Mouse (Mus musculus) activated CD4-positive, CD25-positive, alpha-beta regulatory T cell, adult 4 months (primary cell): ENCODE data around the gene Nit1. TPM values are rescaled to one million over a fixed set of nuclear protein-coding genes. Genes with fewer than 3 reads are reported as not detected.
A peak's percentile ranks its signal among the peaks of the same experiment; 100 is the strongest.
"Not testable (repeated sequence)": the region's sequence is repeated elsewhere in the genome, so short reads cannot be mapped to it uniquely, and the experiment has no call there.

Experiments
- ATAC-seq: one replicate; pipeline ENCODE4 v1.8.0; 2017
- polyA plus RNA-seq, 2 experiments: library from polyadenylated mRNA; unstranded; fragments of 100-300 nt; shearing (Covaris generic); gene quantifications; one replicate each; pipeline ENCODE4 v1.2.1; 2017

Gene Nit1
- polyA plus RNA-seq, 2 experiments from 2014 or later, result 26.3 to 29.7 TPM

DNA sequence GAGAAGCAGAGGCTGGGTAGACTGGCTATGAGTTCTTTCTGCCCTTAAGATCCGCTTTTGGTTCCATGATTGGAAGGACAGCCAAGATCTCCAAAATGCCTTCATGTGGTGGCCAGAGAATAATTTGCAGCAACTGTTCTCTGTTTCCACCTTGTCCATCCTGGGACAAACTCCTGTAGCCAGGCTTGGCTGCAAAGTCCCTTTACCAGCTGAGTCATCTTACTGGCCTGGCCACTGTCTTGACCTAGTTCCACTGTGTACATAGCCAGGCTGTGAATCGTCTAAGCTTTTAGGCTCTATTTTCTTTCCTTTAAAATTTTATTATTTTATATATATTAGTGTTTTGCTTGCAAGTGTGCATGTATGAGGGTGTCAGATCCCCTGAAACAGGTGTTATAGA is 3.8 kb upstream of the Nit1 start:
- no peak for ATAC-seq

DNA sequence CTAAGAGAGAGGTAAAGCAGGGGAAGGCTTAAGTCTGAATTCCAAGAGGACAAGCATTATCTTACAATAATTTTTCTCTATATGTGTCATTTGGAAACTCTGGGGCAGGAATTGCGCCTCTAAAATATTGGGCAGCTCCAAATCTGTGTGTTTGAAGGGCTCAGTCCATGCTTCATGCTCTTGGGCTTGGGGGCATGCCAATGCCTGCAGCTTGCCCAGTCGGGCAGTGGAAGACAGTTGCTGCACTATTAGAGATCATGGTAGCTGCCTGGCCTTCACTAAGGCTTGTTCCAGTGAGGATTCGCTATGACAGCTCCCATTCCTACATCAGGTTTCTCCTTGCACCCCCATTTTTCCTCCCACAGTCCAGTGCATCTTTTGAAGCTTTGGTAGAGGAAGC is 3.2 kb upstream of the Nit1 start:
- ATAC-seq, result no peak

DNA sequence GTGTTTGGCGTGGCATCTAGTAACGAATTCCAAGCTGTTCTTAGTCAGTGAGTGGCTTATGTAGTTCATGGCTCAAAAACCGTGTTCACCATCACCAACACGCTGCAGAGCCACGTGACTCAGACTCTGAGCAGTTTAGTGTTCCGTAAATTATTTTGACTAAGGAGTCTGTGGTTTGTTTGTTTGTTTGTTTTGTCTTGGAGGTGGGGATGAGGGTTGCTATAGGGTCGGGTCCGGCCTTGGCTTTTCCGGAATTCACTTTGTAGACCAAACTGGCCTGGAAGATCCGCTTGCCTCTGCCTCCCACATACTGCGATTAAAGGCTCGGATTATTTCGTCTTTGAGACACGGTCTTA is 627 bp upstream of the Nit1 start:
- ATAC-seq, result peak; percentile 24

DNA sequence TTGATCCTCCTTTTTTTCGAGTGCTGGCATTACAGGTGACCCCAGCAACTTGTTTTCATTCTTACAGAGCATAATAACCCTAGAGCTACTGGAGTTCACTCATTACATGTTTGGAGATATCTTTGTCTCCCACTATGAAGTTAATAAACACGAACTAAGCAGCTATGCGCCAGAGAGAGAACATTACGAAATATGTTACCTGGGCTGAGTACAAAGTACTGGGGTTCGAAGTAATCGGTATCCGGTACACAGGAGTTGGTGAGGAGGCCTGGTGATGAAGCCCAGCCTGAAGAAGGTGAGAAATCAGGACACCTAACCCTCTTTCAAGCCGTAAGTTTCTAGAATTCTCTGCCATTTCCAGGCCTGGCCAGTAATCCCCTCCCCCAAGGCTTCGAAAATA is 731 bp downstream of the Nit1 start:
- ATAC-seq, result no peak

DNA sequence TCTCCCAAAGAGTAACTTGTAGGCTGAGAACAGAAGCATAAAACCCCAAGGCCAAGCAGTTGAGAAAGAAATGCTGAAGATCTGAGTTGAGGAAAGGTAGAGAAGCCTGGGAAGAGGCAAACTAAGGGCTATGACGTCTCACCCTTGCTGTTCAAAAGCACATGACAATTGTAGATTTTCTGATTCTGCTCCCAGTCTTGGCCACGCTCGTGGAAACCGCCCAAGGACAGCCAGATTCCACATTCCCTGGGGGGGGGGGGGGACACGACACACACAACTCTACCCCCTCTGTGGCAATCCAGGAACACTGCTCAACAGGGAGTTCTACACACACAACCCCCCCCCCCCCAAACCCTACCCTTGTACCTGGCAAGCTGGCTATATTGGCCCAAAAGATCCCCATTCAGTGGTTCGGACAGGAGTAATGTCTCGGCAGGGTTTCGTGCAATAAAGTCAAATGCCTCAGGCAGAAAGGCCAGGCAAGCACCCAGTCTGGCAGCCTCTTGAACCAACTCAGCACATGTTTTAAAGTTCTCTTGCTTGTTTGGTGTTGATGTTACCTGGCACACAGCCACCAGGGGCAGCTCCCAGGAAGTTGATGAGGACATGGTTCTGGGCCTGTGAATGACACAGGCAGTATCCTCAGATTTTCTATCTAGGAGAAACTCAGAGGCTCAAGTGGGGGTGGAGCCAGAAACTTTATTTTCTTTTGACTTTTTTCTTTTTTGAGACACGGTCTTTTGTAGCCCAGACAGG is 1.3 kb downstream of the Nit1 start:
- ATAC-seq, result no peak

DNA sequence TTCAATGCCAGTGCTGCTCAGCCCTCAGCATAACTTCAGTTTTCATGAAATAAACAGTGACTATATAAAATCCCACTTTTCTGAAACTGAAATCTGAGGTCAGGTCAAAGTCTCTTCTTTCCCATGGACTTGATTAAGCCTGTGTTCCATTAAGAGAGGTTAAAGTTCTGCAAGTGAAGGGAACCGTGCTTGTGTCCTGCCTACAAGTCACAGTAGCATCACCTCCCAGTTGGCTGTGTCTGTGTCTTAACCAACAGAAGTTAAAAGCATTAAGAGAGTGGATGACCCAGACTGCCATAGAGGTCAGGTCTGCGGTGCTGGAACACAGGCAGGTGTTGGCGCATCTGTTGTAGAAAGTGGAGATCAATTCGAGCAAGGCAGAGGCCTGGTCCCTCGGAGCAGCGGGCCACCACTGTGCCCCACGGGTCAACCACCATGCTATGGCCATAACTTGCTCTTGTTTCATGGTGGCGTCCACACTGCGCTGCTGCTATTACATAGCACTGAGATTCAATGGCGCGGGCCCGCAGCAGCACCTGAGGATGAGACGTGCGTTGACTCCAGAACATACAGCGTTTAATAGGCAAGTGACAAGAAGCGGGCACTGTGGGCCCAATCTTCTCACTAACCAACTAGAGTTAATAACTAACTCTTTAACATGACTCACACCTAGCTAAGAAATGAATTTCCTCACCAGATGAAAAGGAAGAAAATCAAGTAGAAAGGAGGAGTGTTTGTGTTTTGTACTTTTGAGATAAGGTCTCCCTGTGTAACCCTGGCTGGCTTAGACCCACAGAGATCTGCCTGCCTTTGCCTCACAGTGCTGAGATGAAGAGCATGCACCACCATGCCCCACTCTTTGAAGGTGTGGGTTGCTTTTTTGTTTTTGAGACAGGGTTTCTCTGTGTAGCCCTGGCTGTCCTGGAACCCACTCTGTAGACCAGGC is 2.9 kb downstream of the Nit1 start:
- ATAC-seq, result no peak

DNA sequence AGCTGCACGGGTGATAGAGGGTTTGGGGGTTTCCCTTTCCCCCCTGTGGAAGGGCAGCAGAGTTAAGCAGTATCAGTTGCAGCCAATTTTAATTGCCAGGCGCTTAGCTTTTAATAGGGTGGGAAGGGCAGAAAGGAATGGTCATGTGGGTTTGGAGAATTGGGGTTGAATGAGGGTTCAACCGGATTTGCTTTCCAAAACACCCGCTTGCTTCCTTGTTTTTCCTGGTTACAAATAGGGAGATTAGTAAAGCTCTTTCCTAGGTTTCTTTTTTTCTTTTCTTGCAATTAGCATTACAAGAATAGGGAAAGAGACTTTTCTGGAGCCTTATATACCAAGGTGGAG is 15.3 kb downstream of the Nit1 start:
- ATAC-seq, result no peak

DNA sequence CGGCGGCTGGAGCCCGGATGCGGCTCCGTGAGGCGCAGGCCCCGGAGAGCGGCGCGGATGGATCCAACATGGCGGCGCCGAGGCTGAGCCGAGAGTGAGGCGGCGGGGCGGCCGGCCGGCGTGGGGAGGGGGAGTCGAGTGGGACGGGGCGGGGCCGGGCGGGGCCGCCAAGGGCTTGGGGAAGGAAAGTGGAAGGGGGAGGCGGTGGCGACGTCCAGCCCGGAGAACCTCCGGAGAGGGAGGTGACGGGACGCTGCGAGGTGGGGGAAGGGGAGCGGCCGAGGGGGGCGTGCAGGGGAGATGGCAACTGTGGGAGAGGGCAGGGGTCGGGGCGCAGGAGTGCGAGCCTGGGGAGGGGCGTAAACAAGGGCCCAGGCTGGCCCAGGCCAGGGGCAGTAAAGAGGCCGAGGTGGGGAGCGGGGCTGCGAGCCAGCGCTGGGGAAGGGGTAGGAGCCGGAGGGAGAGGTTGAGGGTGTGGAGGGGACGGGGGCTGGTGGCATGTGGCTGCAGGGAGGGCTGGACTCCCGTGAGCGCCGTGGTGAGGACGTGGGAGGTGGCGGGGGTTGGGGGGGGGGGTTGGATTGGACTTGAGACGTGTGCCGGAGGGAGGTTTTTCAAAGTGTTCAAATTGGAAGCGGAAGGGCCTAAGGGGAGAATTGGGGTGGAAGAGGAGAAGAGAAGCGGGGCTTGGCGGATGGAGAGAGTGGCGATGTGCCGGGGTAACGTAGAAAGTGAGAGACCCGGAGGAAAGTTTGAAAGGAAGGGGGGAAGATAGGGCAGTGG is 15.8 kb downstream of the Nit1 start:
- ATAC-seq, result no peak

DNA sequence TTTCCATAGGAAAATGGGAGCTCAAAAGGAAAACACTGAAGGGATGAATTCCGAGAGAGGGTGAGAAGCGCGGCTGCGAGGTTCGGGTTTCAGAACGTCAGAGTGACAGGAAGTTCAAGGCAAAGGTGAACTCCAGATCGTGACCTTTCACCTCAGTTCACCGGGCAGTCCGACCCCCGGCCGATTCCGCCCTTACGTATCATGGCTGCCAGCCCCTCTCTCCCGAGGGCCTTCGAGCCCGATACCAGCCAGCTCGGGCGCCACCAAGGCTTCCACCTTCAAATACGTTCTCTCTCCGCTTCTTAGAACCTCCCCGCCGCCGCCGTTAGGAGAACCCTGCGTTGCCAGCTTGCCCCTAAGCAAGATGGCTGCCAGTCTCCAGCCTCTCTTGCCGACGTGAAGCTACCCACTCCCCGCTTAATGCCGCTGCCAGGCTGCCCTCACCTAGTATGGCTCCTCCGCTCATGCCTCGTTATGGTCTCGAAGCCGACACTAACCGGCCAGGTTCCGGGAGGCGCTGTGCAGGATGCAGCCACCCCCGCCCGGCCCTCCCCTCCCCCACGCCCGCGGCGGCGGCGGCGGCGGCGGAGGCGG is 16.5 kb downstream of the Nit1 start, which contains the start of gene Dedd:
Dedd (plus strand) TSS at position 307 of the 594 bp plus-strand sequence.
- peak; percentile 86 for ATAC-seq

DNA sequence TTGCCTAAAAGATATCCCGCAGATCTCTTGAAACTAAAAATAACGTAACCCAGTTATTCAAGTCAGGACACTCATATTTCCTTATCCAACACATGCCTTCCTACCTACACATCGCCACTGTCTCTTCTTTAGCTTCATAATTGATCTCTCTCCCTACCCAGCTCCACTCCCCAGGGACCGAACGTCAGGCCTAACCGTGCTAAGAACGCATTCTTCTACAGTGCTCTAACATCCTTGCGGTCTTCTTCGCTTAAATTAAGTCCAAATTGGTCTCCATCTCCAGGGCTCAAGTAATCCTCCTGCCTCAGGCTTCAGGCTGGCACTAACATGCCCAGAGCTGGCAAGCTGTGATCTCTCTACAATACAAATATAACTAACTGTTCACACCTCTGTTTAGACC is 17.2 kb downstream of the Nit1 start:
- ATAC-seq, result no peak

DNA sequence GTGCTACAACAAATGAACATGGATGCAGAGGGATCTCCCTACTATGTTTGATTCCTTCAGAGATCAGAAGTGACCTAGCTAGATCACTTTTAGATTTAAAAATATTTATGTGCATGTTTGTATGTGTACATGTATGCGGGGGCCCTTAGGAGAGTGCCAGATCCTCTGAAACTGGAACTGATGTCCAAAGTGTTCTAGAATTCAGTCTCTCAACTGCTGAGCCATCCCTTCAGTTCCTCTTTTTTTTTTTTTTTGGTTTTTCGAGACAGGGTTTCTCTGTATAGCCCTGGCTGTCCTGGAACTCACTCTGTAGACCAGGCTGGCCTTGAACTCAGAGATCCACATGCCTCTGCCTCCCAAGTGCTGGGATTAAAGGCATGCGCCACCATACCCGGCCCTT is 18.9 kb downstream of the Nit1 start:
- not testable (repeated sequence) for ATAC-seq

DNA sequence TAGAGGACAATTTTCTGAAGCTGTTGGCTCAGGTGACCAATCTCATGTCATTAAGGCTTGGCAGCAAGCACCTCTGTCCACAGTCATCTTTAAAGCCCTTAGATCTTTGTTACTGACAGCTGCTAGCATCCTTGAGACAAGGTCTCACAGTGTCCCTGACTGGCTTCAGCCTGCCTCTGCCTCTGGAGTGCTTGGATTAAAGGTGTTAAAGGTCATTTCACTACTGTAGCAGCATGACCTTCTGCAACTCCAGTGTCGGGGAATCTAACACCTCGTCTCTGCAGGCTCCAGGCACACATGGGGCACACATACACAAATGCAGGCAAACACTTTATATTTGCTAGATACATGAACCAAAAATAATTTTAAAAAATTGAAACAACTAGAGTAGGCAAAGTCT is 19.9 kb downstream of the Nit1 start:
- no peak for ATAC-seq

DNA sequence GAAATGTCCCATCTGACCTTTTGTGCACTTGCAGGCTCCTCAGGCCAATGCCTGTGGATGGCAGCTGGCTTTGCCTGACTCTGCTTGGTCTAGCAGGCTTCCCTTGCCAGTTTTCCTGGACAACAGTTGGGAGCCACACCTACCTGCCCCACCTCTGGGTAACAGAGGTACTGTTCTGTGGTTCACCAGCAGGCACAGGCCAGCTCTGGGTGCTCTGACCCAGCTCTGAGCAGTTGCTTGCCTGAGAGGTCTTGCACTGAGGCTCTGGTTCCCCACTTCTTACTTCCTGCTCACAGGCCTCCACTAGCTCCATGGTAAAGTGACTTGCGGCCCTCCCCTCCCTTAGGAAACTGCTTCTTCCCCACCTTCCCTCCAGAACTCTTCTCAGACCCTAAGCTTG is 23.4 kb downstream of the Nit1 start:
- ATAC-seq, result no peak

DNA sequence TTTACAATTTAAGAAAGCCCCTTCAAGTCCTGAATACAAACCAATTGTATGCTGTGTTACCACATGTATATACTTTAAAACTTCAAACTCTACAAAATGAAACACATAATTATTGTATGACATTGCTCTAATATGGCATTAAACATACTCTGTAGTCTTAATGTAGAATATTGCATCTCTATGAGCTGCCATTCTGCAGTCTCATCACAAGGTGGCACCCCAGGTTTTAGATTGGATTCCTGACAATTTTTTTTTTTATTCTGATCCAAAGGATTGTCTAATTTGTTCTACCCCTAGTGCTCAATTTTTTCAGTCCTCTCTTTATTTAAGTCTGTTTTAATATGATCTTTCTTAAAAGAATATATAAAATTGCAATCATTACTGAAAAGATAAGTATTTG is 24.0 kb downstream of the Nit1 start:
- ATAC-seq, result peak; percentile 72

DNA sequence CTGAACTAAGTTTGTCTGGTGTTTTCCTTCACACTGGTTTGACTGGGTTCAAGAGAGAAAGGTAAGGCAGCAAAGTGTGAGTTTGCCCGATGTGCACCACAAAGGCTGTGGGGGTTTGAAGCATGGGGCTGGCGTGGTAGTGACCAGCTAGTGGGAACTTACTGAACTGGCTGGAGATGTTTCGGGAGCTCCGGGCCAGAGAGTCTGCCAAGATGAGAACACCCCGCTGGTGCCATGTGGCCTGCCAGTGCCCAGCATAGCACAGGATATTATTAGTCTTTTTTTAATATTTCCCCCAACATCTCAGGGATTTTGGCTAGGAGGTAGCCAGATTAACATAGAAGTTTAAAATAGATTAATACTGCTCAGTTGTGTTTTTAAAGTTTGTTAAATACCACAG is 25.3 kb downstream of the Nit1 start:
- no peak for ATAC-seq

DNA sequence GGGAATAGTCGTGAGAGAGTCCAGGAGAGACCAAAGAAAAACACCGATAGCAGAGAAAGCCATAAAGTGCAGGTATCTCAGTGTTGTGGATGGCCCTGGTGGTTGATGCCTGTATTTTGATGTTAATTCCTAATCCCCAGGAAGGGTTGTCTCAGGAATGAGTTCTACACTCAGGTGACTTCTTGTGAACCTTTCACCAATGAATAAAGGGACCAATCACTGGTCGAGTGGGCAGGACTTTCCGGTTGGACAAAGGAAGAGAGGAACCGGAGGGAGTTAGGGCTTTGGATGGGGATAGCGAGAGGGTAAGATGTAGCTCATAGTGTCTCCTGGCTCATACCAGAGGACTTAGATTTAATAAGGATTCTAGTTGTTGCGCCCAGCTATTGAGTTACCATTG is 25.7 kb downstream of the Nit1 start:
- no peak for ATAC-seq

DNA sequence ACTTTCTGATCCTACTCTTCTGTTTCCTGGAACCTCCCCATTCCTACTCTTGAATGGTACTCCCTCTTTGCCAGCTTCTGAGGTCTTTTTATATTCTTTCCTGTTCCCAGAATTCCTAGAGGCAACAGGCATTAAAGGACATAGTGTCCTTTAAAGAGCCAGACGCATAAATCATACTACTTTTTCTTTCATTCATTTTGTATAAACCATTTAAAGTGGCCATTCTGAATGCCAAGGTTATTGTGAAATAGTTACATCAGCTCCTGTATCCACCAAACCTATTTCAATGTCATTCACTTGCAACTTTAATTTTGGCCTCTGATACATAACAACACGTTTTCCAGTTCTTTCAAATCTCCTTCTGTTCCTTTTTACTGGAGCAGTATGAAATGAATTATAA is 36.1 kb downstream of the Nit1 start:
- no peak for ATAC-seq

DNA sequence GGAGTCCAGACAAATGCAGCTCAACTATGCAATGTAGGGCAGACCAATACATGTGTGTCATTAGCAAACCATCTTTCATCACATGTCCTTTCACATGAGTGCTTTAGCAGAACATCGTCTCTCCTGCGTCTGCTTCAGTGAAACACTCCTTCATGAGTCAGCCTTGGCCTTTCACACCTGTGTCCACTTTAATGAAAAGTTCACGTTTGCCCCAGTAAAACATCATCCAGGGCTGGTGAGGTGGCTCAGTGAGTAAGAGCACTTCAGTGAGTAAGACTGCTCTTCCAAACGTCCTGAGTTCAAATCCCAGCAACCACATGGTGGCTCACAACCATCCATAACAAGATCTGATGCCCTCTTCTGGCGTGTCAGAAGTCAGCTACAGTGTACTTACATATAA is 39.3 kb downstream of the Nit1 start:
- not testable (repeated sequence) for ATAC-seq

DNA sequence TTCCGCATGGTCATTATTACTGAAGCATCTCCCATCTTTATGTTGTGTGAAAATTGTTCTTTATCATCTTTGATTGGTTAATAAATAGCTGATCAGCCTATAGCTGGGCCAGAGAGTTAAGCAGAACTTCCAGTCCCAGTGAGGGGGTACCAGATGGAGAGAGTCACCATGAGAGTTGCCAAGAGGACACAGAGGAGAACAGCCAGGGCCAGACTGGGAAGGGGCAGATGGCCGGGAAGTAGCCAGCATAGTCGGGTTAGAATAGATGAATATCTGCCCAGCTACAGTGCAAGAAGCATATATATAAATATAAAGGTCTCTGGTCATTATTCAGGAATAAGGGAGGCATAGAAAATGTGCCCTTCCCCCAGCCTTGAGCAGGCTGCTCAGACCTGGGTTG is 47.2 kb downstream of the Nit1 start:
- ATAC-seq, result no peak

DNA sequence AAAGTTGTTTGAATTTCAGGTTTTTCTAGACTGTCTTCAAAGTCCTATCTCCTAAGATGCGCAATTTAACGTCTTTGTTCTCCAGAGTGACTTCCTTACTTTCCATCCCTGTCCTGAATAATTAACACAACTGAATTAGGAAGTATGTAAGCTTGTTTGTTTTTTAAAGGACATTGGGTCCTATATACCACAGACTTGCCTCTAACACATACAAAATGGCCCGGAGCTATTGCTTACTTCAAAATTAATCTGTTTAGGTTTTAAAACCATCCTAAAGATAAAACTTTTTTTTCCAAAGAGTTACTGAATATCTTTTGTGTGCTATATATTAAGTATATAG is 50.4 kb downstream of the Nit1 start:
- ATAC-seq, result no peak

DNA sequence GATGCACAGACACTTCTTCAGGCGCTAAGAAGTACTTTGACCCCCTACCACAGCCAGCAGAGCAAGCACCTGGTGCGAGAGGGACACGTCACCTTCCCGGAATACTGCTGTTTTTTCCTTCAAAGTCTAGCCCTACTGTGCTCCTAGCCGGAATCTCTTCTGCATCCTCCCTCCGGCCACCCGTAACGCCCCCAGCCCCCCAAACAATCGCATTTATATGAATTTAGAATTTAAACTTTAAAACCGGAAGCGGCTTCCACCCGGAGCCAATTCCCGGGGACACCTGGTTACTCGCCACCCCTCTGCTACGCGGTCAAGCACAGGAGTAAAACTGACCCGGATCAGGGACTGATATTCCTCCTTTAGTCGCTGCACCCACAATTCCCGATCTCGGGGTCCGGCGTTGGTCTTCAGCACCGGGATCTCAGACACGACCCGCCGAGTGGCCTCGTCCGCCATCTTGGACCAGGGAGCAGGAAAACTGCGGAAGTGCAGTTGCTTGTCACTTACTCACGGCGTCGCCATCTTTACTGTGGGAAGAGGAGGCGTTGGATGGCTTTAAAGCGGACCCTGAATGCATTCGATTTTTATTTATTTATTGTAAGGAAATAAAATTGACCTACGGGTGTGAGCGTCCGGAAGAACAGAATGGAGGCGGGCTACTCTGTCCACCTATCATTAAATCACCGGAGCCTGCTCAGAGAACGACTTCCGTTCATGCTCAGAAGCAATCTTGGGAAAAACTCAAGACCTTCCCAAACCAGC is 51.0 kb downstream of the Nit1 start, which contains the start of gene Ufc1:
Ufc1 (minus strand) TSS at position 727 of the 765 bp plus-strand sequence.
- ATAC-seq, result peak; percentile 87

DNA sequence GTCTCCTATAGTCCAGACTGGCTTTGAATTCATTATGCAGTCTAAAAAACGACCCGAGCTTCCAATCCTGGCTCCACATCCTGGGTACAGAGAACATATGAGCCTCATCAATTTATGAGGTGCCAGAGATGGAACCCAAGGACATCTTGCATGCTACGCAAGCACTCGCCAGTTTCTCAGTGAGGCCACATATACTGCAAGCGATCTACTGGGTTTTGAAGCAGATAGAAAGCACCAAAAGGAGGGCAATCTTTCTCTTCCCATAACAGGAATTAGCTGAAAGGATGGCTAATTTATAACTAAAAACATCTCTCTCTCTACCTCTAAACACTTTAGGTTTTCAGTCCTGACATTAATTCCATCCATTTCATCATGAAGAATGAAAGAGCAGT is 51.5 kb downstream of the Nit1 start:
- ATAC-seq, result no peak
